Mouse (Mus musculus) neural tube, postnatal 0 days (tissue): ENCODE results near the gene Vmn1r158. TPM values are rescaled to one million over a fixed set of nuclear protein-coding genes. Genes with fewer than 3 reads are reported as not detected.

Experiments
- polyA plus RNA-seq: library from polyadenylated mRNA; unstranded; fragments of >200 nt; fragmentation: Nextera tagmentation; extraction: Ambion mirVana; gene quantifications from 2 replicates; pipeline ENCODE4 v1.2.1, GENCODE M21; 2015

The Vmn1r158 gene
- polyA plus RNA-seq, result not detected in 2 replicates

DNA sequence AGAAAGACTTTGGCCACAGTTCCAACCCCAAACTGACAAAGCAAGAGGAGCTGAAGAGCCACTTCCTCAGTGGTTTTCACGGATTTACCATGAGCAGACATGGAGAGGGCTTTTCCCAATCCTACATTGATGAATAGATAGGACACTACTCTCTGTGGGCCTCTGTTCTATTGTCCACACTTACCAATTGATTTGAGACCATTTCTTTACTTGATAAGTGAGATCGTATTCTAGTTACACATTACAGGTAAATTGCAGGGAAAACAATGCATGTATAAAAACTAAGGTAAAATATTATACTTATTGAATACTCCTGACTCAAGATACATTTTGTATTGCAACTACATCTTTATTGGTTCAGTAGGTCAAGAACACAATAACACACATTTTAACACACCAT lies at the start of gene Vmn1r158:
Gene Vmn1r158, minus strand, starts transcription at position 101 of the 400 bp plus-strand sequence.

DNA sequence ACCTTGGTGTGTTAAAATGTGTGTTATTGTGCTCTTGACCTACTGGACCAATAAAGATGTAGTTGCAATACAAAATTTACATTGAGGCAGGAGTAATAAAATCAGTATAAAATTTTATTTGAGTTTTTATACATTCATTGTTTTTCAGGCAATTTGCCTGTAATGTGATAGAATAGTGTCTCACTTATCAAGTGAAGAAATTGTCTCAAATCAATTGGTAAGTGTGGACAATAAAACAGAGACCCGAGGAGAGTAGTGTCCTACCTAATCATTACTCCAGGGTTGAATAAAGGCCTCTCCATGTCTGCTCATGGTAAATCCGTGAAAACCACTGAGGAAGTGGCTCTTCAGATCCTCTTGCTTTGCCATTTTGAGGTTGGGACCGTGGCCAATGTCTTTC lies 29.2 kb downstream of the Vmn1r158 start, which contains the start of gene Vmn1r157:
Gene Vmn1r157, plus strand, starts transcription at position 301 of the 400 bp plus-strand sequence.

Other genes with a start within 250 kb of the Vmn1r158 start
- gene Gm4201, start 225.4 kb downstream of the Vmn1r158 start, polyA plus RNA-seq, result not detected in 2 replicates
- gene Gm4565, start 202.7 kb downstream of the Vmn1r158 start, polyA plus RNA-seq, result not detected in 2 replicates
- gene Vmn1r155, start 132.8 kb downstream of the Vmn1r158 start, polyA plus RNA-seq, result not detected in 2 replicates
- not detected in 2 replicates for gene Gm8693, start 98.5 kb downstream of the Vmn1r158 start, polyA plus RNA-seq
- gene Gm4567, start 71.1 kb downstream of the Vmn1r158 start, polyA plus RNA-seq, result not detected in 2 replicates
- not detected in 2 replicates for gene Vmn1r157, start 29.1 kb downstream of the Vmn1r158 start, polyA plus RNA-seq
- gene Vmn1r159, start 52.8 kb upstream of the Vmn1r158 start, polyA plus RNA-seq, result not detected in 2 replicates
- not detected in 2 replicates for gene Vmn1r160, start 80.4 kb upstream of the Vmn1r158 start, polyA plus RNA-seq
- not detected in 2 replicates for gene Gm4214, start 193.9 kb upstream of the Vmn1r158 start, polyA plus RNA-seq
- not detected in 2 replicates for gene Gm4216, start 229.1 kb upstream of the Vmn1r158 start, polyA plus RNA-seq